Mouse (Mus musculus) CH12.LX (cell line): Measurements from ENCODE around the gene Saa4. TPM values are rescaled to one million over a fixed set of nuclear protein-coding genes. Genes with fewer than 3 reads are reported as not detected.
A peak's percentile ranks its signal among the peaks of the same experiment; 100 is the strongest.

Experiments used
- DNase-seq: peaks from one replicate; pipeline ENCODE4 v3.0.0-alpha.2; 2013; ENCODE audit errors: extremely low read depth
- H3K27ac ChIP-seq: 2 replicates; pipeline ENCODE4 v1.5.1; 2012; ENCODE audit warnings: low read depth, mild to moderate bottlenecking, control low read depth, moderate library complexity; ENCODE audit not compliant: insufficient read depth
- H3K27me3 ChIP-seq: replicated peaks from 2 replicates; pipeline ENCODE3; 2012; ENCODE audit warnings: inconsistent platforms
- H3K36me3 ChIP-seq, 2 experiments: replicated peaks in 1 of 2; 2 replicates each; pipeline versions ENCODE3 to v1.6.1; 2012; ENCODE audit warnings: inconsistent platforms in 1 of 2, low read length in 1 of 2, mild to moderate bottlenecking in 1 of 2, mixed read lengths in 1 of 2, moderate library complexity in 1 of 2; ENCODE audit not compliant: control insufficient read depth in 1 of 2, insufficient read depth in 1 of 2
- H3K4me1 ChIP-seq, 2 experiments: 2 replicates each; pipeline ENCODE4 v1.6.1; 2012; ENCODE audit warnings: inconsistent platforms in 1 of 2, moderate library complexity in 1 of 2; ENCODE audit not compliant: insufficient read depth in 2 of 2, control insufficient read depth in 1 of 2
- H3K4me2 ChIP-seq: 2 replicates; pipeline ENCODE4 v1.6.1; 2012; ENCODE audit warnings: low read depth, mild to moderate bottlenecking, control low read depth; ENCODE audit not compliant: poor library complexity, insufficient read depth, severe bottlenecking
- H3K4me3 ChIP-seq, 3 experiments: fragments of 150-350 bp in 1 of 3; sonication (generic) in 1 of 3; replicated peaks in 1 of 3; 2 replicates each; pipeline versions ENCODE3 to v1.5.1; 2011 to 2012; ENCODE audit warnings: low read depth in 2 of 3, low read length in 2 of 3, mild to moderate bottlenecking in 2 of 3, moderate library complexity in 2 of 3, control low read depth in 1 of 3, improper control_type of control experiment in 1 of 3, inconsistent platforms in 1 of 3, mixed read lengths in 1 of 3; ENCODE audit not compliant: poor library complexity in 1 of 3
- H3K79me2 ChIP-seq: replicated peaks from 2 replicates; pipeline ENCODE4 v1.6.1; 2012; ENCODE audit warnings: mild to moderate bottlenecking, moderate library complexity; ENCODE audit not compliant: control insufficient read depth, poor library complexity, insufficient read depth, severe bottlenecking; ENCODE audit errors: extremely low read depth
- H3K9ac ChIP-seq: 2 replicates; pipeline ENCODE4 v1.6.1; 2012; ENCODE audit warnings: low read depth, mild to moderate bottlenecking, control low read depth, moderate library complexity; ENCODE audit not compliant: insufficient read depth
- H3K9me3 ChIP-seq: replicated peaks from 2 replicates; pipeline ENCODE3; 2012; ENCODE audit warnings: low read length, inconsistent platforms, mixed read lengths
- BHLHE40 ChIP-seq: IDR thresholded peaks from 2 replicates; pipeline ENCODE4 v1.6.1; 2011; ENCODE audit warnings: mild to moderate bottlenecking, low read depth, low read length, improper control_type of control experiment
- CHD1 ChIP-seq: IDR thresholded peaks from 2 replicates; pipeline ENCODE4 v1.6.1; 2012; ENCODE audit warnings: low read depth, low read length, improper control_type of control experiment, inconsistent platforms
- CHD2 ChIP-seq: IDR thresholded peaks from 2 replicates; pipeline ENCODE4 v1.6.1; 2011; ENCODE audit warnings: low read length, improper control_type of control experiment
- CTCF ChIP-seq, 2 experiments: IDR thresholded peaks in 1 of 2; conservative IDR thresholded peaks in 1 of 2; 2 replicates each; pipeline ENCODE4 v1.5.1; 2011 to 2012; ENCODE audit warnings: low read depth in 2 of 2, low read length in 2 of 2, improper control_type of control experiment in 1 of 2, inconsistent platforms in 1 of 2, mild to moderate bottlenecking in 1 of 2, moderate library complexity in 1 of 2
- E2F4 ChIP-seq: IDR thresholded peaks from 2 replicates; pipeline ENCODE4 v1.6.1; 2011; ENCODE audit warnings: low read depth, low read length, improper control_type of control experiment; ENCODE audit not compliant: insufficient replicate concordance
- ELF1 ChIP-seq: IDR thresholded peaks from 2 replicates; pipeline ENCODE4 v1.6.1; 2014; ENCODE audit warnings: low read depth, mild to moderate bottlenecking, inconsistent platforms, low read length, improper control_type of control experiment
- EP300 ChIP-seq: IDR thresholded peaks from 2 replicates; pipeline ENCODE4 v1.6.1; 2011; ENCODE audit warnings: low read length, improper control_type of control experiment
- ETS1 ChIP-seq: conservative IDR thresholded peaks from 2 replicates; pipeline ENCODE4 v1.6.1; 2012; ENCODE audit warnings: low read depth, mild to moderate bottlenecking, inconsistent platforms, low read length, improper control_type of control experiment, moderate library complexity
- HCFC1 ChIP-seq: IDR thresholded peaks from 2 replicates; pipeline ENCODE4 v1.6.1; 2012; ENCODE audit warnings: low read depth, mild to moderate bottlenecking, inconsistent platforms, low read length, improper control_type of control experiment
- JUN ChIP-seq: IDR thresholded peaks from 2 replicates; pipeline ENCODE4 v1.6.1; 2011; ENCODE audit warnings: low read depth, mild to moderate bottlenecking, low read length, improper control_type of control experiment, moderate library complexity; ENCODE audit not compliant: insufficient read depth
- JUND ChIP-seq: conservative IDR thresholded peaks from 2 replicates; pipeline ENCODE4 v1.6.1; 2011; ENCODE audit warnings: low read depth, low read length, improper control_type of control experiment
- KAT2A ChIP-seq: IDR thresholded peaks from 2 replicates; pipeline ENCODE4 v1.6.1; 2012; ENCODE audit warnings: low read length, improper control_type of control experiment, inconsistent platforms; ENCODE audit not compliant: insufficient replicate concordance
- MAX ChIP-seq: IDR thresholded peaks from 2 replicates; pipeline ENCODE4 v1.6.1; 2011; ENCODE audit warnings: low read length, improper control_type of control experiment
- MAZ ChIP-seq: IDR thresholded peaks from 2 replicates; pipeline ENCODE4 v1.6.1; 2012; ENCODE audit warnings: low read depth, mild to moderate bottlenecking, inconsistent platforms, low read length, improper control_type of control experiment, moderate library complexity
- MEF2A ChIP-seq: IDR thresholded peaks from 2 replicates; pipeline ENCODE4 v1.6.1; 2014; ENCODE audit warnings: low read depth, mild to moderate bottlenecking, inconsistent platforms, low read length, improper control_type of control experiment, borderline replicate concordance
- MYC ChIP-seq: IDR thresholded peaks from 2 replicates; pipeline ENCODE4 v1.6.1; 2011; ENCODE audit warnings: low read depth, mild to moderate bottlenecking, improper control_type of control experiment, low read length
- NELFE ChIP-seq: IDR thresholded peaks from 2 replicates; pipeline ENCODE4 v1.6.1; 2011; ENCODE audit warnings: low read depth, low read length, improper control_type of control experiment
- NRF1 ChIP-seq: IDR thresholded peaks from 2 replicates; pipeline ENCODE4 v1.6.1; 2014; ENCODE audit warnings: low read depth, mild to moderate bottlenecking, inconsistent platforms, low read length, improper control_type of control experiment, moderate library complexity
- PAX5 ChIP-seq: IDR thresholded peaks from 2 replicates; pipeline ENCODE4 v1.6.1; 2012; ENCODE audit warnings: low read length, inconsistent platforms, mixed read lengths
- POLR2A ChIP-seq: IDR thresholded peaks from 2 replicates; pipeline ENCODE4 v1.6.1; 2011; ENCODE audit warnings: low read depth, mild to moderate bottlenecking, improper control_type of control experiment, low read length
- POLR2AphosphoS2 ChIP-seq: IDR thresholded peaks from 2 replicates; pipeline ENCODE4 v1.6.1; 2011; ENCODE audit warnings: low read depth, low read length, improper control_type of control experiment
- RCOR1 ChIP-seq: conservative IDR thresholded peaks from 2 replicates; pipeline ENCODE4 v1.6.1; 2012; ENCODE audit warnings: low read depth, mild to moderate bottlenecking, inconsistent platforms, low read length, improper control_type of control experiment
- SIN3A ChIP-seq: IDR thresholded peaks from 2 replicates; pipeline ENCODE4 v1.6.1; 2012; ENCODE audit warnings: low read length, improper control_type of control experiment, inconsistent platforms
- TBP ChIP-seq: conservative IDR thresholded peaks from 2 replicates; pipeline ENCODE4 v1.6.1; 2011; ENCODE audit warnings: low read depth, low read length, improper control_type of control experiment
- TCF12 ChIP-seq: IDR thresholded peaks from 2 replicates; pipeline ENCODE4 v1.6.1; 2014; ENCODE audit warnings: low read depth, mild to moderate bottlenecking, inconsistent platforms, low read length, improper control_type of control experiment
- UBTF ChIP-seq: IDR thresholded peaks from 2 replicates; pipeline ENCODE4 v1.6.1; 2012; ENCODE audit warnings: low read depth, mild to moderate bottlenecking, inconsistent platforms, low read length, improper control_type of control experiment, moderate library complexity
- USF1 ChIP-seq: IDR thresholded peaks from 2 replicates; pipeline ENCODE4 v1.6.1; 2014; ENCODE audit warnings: low read depth, mild to moderate bottlenecking, inconsistent platforms, low read length, improper control_type of control experiment
- USF2 ChIP-seq: conservative IDR thresholded peaks from 2 replicates; pipeline ENCODE4 v1.6.1; 2011; ENCODE audit warnings: low read depth, low read length, improper control_type of control experiment
- ZC3H11A ChIP-seq: IDR thresholded peaks from 2 replicates; pipeline ENCODE4 v1.6.1; 2012; ENCODE audit warnings: low read depth, mild to moderate bottlenecking, inconsistent platforms, low read length, improper control_type of control experiment
- ZMIZ1 ChIP-seq: IDR thresholded peaks from 2 replicates; pipeline ENCODE4 v1.6.1; 2012; ENCODE audit warnings: low read depth, mild to moderate bottlenecking, inconsistent platforms, low read length, improper control_type of control experiment
- dilution Hi-C: fragments of 300-500 bp; cut with MboI; formaldehyde crosslinking; loops from 2 replicates; pipeline ENCODE4 v1.14.3; 2020; ENCODE audit warnings: low sequenced_read_pairs; ENCODE audit not compliant: extremely low pct_unique_long_range_greater_than_20kb, extremely low pct_ligation_motif_present
- in situ Hi-C: fragments of 300-500 bp; cut with MboI; formaldehyde crosslinking; loops from 3 replicates; pipeline ENCODE4 v1.14.3; 2019; ENCODE audit warnings: low sequenced_read_pairs, low pct_ligation_motif_present, low pct_unique_long_range_greater_than_20kb, mixed read lengths
- polyA plus RNA-seq: library from polyadenylated mRNA; unstranded; fragments of >175 nt; gene quantifications from 2 replicates; pipeline ENCODE4 v1.2.1, GENCODE M21; 2012; ENCODE audit warnings: low read depth; ENCODE audit not compliant: insufficient read length
- total RNA-seq, 2 experiments: library from RNA; depleted of rRNA; stranded (reverse); fragments of 300-350 nt in 1 of 2; fragments of >200 nt in 1 of 2; gene quantifications; 2 replicates each; pipeline ENCODE4 v1.2.3; 2012 to 2014

Saa4 gene
- total and polyA plus RNA-seq, 3 experiments = not detected

DNA sequence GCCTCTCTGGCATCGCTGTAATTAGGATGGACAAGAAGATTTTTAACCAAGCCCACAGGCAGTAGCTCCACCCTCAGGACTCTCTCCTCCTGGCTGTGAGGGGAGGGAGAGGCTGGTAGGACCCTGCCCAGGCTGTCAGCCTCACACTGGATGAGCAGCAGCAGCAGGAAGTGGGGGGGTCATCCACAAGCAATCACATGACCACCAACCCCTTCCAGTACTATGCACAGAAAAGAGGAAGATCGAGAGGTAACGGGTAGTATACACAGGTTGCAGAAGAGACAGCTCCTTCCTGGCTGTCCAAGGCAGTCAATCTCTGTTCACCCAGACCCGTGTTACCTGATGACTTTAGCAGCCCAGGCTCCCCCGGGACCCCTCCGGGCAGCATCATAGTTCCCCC is 20.2 kb downstream of the Saa4 start:
- TF ChIP-seq PAX5 (no peak), NRF1 (no peak), POLR2AphosphoS2 (no peak), USF1 (peak; percentile 28; the same call in 1 of the 2 replicates), ELF1 (peak; percentile 28; the same call in 1 of the 2 replicates), BHLHE40 (no peak), CHD2 (no peak), MAX (no peak), SIN3A (no peak), ZMIZ1 (no peak), MYC (no peak), POLR2A (0 out of 2 replicates have a peak, but pooled peaks have one; percentile 27), TCF12 (no peak), JUND (no peak), KAT2A (no peak)
- dilution Hi-C loops (no loop called here), in situ Hi-C loops (loop anchor here (5.0 kb wide), 1 partner anchor 55 kb away; no protein-coding TSS in a partner anchor)
- Histone ChIP-seq H3K79me2 (peaks cover 6% of the 10 kb centered on the region; the same call in 1 of the 2 replicates), H3K4me3 (no peak overlapping the region), H3K27ac (no peak overlapping the region), H3K27me3 (no peaks in the 10 kb centered on the region), H3K9me3 (no peaks in the 10 kb centered on the region), H3K4me1 (peaks cover 3 to 36% of the 10 kb centered on the region in 2 experiments; a peak in 3 of 4 replicates), H3K9ac (no peak overlapping the region), H3K36me3 (peaks cover 3 to 11% of the 10 kb centered on the region in 2 experiments), H3K4me2 (no peak overlapping the region)
- peak; percentile 49 for DNase-seq

DNA sequence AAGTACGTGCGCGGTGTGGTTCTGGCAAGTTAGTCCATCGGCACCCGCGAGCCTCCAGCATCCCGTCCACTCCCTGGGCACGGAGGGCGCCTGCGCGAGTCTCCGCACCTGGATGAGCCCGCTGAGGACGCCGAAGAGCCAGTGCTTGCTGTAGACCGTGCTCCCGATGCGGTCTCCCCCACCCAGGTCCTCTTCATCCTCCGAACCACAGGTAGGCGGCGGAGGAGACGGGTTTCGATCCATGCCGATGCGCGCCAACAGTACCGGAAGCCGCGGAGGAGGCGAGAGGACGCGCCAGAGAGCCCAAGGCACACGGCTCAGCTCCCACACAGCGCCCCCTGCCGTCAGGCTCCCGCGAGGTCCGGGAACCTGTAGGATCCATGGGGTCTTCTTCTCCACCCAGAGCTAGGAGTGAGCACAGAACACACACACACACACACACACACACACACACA is 22.0 kb downstream of the Saa4 start, which contains the start of gene Saal1:
TSS of gene Saal1 (minus strand) at position 291 of the 455 bp plus-strand sequence.
- Histone ChIP-seq H3K79me2 (peaks cover 6% of the 10 kb centered on the region; the same call in 1 of the 2 replicates), H3K9ac (peak within 1 kb of the TSS; percentile 73), H3K27ac (peak within 1 kb of the TSS; percentile 82), H3K27me3 (no peaks in the 10 kb centered on the region), H3K4me1 (peaks cover 3 to 36% of the 10 kb centered on the region in 2 experiments; a peak in 3 of 4 replicates), H3K36me3 (peaks cover 13 to 28% of the 10 kb centered on the region in 2 experiments), H3K4me2 (peak within 1 kb of the TSS; percentile 74; the same call in 1 of the 2 replicates), H3K9me3 (no peaks in the 10 kb centered on the region), H3K4me3 (peak within 1 kb of the TSS; percentile 79 to 88 (median 88))
- peak; percentile 88 for DNase-seq
- dilution Hi-C loops (no loop called here), in situ Hi-C loops (loop anchor here (5.0 kb wide), 1 partner anchor 57 kb away; no protein-coding TSS in a partner anchor)
- no peak for TF ChIP-seq CHD1
- peak; percentile 73; the same call in 1 of the 2 replicates for TF ChIP-seq KAT2A
- TF ChIP-seq CTCF (conservative IDR thresholded peaks at IDR 0.05 in 1 of 2, IDR thresholded peaks at IDR 0.05 in 1 of 2; ENCODE audit: low read depth in 2 of 2, low read length in 2 of 2) = peak in 1 of 2 experiments; percentile 71; a peak in 2 of 4 replicates
- peak; percentile 56; the same call in 1 of the 2 replicates for TF ChIP-seq TBP
- TF ChIP-seq CHD2 = peak; percentile 18; the same call in 1 of the 2 replicates
- peak; percentile 75 for TF ChIP-seq HCFC1
- no peak for TF ChIP-seq JUND
- TF ChIP-seq PAX5 = no peak
- TF ChIP-seq EP300 = no peak
- no peak for TF ChIP-seq ZC3H11A
- TF ChIP-seq MYC = 0 out of 2 replicates have a peak, but pooled peaks have one; percentile 63
- TF ChIP-seq MEF2A = 0 out of 2 replicates have a peak, but pooled peaks have one; percentile 35
- TF ChIP-seq NELFE = peak; percentile 86
- no peak for TF ChIP-seq JUN
- no peak for TF ChIP-seq UBTF
- TF ChIP-seq MAZ = no peak
- TF ChIP-seq E2F4 = peak; percentile 43; the same call in 1 of the 2 replicates
- TF ChIP-seq RCOR1 = no peak
- TF ChIP-seq USF1 = no peak
- peak; percentile 74 for TF ChIP-seq SIN3A
- peak; percentile 80 for TF ChIP-seq ELF1
- peak; percentile 76 for TF ChIP-seq TCF12
- TF ChIP-seq BHLHE40 = 0 out of 2 replicates have a peak, but pooled peaks have one; percentile 30
- no peak for TF ChIP-seq ETS1
- no peak for TF ChIP-seq USF2
